Mouse (Mus musculus) layer of hippocampus, postnatal 36 days (tissue): ENCODE measurements around the gene Fcgbp. TPM values are rescaled to one million over a fixed set of nuclear protein-coding genes. Genes with fewer than 3 reads are reported as not detected.

Experiments
- DNase-seq, 2 experiments: peaks; one replicate each; pipeline ENCODE4 v3.0.0; 2022
- total RNA-seq, 2 experiments: library from RNA; stranded (reverse); gene quantifications; 2 replicates each; pipeline ENCODE4 v1.2.3; 2021

Gene Fcgbp
- total RNA-seq: under 1 TPM; 0.81 to 0.92 TPM

- no peak for DNase-seq
Measured at GRCm38 (mm10) chr7:28070531-28071298, at the start of gene Fcgbp. Fcgbp (plus strand) TSS chr7:28071236.

GRCm38 (mm10) chr7:28044524-28044923 is 26.5 kb upstream of the Fcgbp start:
- no peak for DNase-seq

GRCm38 (mm10) chr7:28049476-28050409 is 21.3 kb upstream of the Fcgbp start, which contains the start of gene Psmc4:
Psmc4 (minus strand) TSS chr7:28050101.
- peak; percentile 97 to 98 for DNase-seq

DNA sequence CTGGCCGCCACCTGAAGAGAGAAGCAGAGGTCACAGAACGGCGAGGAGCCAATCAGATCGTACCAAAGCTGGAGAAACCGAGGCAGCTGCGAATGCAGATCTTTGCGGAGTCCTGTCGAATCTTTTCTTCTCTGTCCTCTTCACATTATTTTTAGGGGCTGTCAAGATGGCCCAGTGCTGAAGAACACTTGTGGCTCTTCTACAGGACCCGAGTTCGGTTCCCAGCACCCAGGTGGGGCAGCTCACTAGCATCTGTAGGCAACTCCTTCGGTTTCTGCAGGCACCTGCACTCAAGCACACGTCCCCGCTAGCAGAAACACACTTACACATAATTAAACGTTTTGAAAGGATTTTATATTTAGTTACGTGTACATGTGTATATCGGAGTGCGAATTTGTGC is 20.5 kb upstream of the Fcgbp start:
- DNase-seq: no peak

DNA sequence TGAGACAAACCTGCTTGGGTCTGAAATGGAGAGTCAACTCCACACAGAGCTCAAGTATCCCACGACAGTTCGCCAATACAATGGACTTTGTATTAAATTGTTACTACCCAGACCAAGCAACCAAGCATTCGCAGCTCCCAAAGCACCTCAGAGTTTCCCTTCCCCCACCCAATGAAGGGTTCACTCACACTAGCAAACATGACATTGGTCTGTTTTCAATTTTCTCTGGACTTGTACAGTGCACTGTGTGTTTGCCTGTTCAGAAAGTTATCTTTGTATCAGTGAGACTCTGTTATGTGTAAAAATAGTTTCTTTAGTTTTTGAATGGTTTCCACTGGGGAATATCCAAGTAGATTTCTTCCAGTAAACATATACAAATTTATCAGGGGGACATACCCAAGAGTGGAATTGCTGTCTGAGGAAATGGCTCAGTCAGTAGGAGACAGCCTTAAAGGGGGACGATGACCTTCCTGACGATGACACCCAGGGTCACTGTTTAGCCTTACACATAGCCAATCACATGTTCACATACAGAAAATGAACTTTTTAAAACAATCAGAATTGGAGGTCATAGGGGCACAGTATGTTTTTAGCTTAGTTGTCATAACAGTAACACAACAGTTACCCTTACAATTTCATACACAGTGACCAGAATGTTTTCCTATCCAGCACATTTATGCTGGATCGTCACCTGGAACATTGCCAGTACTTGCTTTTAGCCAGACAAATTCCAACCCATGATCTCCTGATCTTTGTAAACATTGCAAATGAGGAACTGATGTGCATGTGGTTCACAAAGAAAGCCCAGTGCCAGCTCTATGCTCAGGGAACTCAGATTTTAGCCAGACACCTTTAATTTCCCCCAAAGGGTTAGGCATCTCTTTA is 17.7 kb upstream of the Fcgbp start:
- DNase-seq: no peak

DNA sequence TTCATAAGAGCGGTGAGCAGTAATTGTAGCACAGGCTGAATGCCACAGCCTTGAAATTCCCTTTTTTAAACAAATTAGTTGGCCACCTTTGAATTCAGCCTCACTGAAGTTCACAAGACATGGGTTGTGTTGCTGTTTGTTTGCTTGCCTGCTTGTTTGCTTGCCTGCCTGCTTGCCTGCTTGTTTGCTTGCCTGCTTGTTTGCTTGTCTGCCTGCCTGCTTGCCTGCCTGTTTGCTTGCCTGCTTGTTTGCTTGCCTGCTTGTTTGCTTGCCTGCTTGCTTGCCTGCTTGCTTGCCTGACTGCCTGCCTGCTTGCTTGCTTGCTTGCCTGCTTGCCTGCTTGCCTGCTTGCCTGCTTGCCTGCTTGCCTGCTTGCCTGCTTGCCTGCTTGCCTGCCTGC is 11.1 kb upstream of the Fcgbp start:
- DNase-seq: no peak

- no peak for DNase-seq
Measured at GRCm38 (mm10) chr7:28068661-28069060, 2.4 kb upstream of the Fcgbp start.

DNA sequence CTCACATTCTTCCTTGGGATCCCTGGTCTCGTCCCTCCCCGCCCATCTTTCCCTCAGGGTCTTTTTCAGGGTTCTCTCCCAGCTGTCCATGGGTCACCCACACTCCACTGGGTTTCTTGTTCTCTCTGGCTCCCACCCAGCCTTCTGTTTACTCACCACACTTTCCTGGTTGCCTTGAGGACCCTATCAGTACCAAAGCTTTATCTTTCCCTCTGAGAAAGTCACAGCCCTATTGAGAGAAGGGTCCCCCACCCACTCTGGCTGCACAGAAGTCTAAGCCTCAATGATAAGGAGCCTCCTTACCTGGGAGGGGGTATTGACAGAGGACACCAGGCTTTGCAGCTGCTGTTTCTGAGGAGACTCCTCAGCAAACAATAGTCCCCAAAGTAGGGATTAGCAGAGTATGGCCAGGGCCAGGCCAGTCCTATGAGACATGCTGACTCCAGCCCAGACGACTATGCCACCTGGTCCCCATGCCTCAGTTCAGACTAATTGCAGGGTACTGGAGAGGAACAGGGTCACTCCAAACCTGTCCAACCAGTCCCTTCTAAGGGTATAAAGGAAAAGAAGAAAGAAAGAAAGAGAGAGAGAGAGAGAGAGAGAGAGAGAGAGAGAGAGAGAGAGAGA is 1.4 kb upstream of the Fcgbp start:
- no peak for DNase-seq

- DNase-seq: peak; percentile 18 to 23
Measured at GRCm38 (mm10) chr7:28084215-28084614, 13.2 kb downstream of the Fcgbp start.

- no peak for DNase-seq
Measured at GRCm38 (mm10) chr7:28086236-28086635, 15.2 kb downstream of the Fcgbp start.

- DNase-seq: no peak
Measured at GRCm38 (mm10) chr7:28093541-28093940, 22.5 kb downstream of the Fcgbp start.

DNA sequence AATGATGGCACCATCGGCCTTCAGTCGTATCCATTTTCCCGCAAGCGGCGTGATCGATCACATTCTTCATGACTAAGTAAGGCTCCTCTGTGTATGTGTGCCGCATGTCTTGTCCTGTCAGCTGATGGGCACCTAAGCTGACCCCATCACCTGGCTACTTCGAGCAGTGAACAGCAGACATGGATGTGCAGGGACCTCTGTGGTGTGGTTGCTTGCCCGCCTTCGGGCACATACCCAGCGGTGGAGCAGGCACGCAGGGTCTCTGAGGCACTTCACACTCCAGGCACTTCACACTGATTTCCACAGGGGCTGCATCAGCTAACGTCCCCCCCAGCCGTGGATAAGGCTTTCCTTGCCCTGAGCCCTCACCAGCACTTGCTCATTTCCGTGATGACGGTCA is 28.1 kb downstream of the Fcgbp start:
- DNase-seq: no peak

- peak in 1 of 2 experiments; percentile 30 for DNase-seq
Measured at GRCm38 (mm10) chr7:28100596-28101590, 29.9 kb downstream of the Fcgbp start.

GRCm38 (mm10) chr7:28102936-28103335 is 31.9 kb downstream of the Fcgbp start:
- DNase-seq: peak in 1 of 2 experiments; percentile 5

- DNase-seq: no peak
Measured at GRCm38 (mm10) chr7:28104670-28105069, 33.6 kb downstream of the Fcgbp start.

- no peak for DNase-seq
Measured at GRCm38 (mm10) chr7:28106241-28106640, 35.2 kb downstream of the Fcgbp start.

DNA sequence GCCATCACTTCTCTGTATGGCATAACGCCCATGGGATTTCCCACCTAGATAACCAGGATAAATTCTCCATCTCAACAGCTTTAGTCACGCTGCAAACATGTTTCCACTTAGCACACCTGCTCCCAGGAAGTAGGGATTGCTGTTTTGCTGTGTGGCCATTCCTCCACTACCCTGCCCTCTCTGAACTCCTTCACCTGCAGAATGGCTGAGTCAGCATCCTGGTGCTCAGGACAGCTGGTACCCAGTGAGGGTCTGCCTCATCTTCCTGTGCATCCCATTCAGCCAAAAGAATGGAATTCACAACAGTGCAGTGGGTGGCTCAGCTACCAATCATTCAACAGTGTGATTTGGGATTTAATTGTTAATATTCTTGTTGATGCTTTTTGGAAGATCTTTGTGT is 43.6 kb downstream of the Fcgbp start:
- no peak for DNase-seq

GRCm38 (mm10) chr7:28129166-28129565 is 58.1 kb downstream of the Fcgbp start, which contains the start of gene 9530053A07Rik:
9530053A07Rik (plus strand) TSS chr7:28129466.
- no peak for DNase-seq

DNA sequence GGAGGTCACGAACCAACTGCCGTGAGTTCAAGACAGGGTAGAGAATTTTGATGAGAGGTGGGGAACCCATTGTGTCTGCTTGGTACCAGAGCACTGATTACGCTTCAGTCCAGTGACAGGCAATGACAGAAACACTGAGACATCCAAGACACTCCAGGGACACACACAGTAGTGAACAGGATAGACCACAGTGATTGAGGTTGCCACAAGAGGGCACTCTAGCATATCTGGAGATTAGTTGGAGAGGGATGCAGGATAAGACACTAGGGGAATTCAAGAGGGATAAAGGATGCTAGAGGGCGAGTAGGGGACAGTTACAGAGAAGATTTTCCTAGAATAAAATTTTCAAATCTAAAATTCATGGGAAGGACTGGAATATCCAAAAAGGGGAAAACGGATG is 66.6 kb downstream of the Fcgbp start:
- DNase-seq: peak; percentile 13 to 23

GRCm38 (mm10) chr7:28148263-28148662 is 77.2 kb downstream of the Fcgbp start:
- DNase-seq: peak; percentile 40 to 62
